Mouse (Mus musculus) liver, adult 2 months (tissue): ENCODE measurements around the gene Adamts12. TPM values are rescaled to one million over a fixed set of nuclear protein-coding genes. Genes with fewer than 3 reads are reported as not detected.

Experiments used
- DNase-seq: peaks from one replicate; pipeline ENCODE4 v3.0.0-alpha.2; 2011; ENCODE audit warnings: low read depth, low spot score; ENCODE audit errors: extremely low read depth
- H3K27ac ChIP-seq: fragments of 200-500 bp; replicated peaks from 2 replicates; pipeline ENCODE4 v1.5.1; 2012; ENCODE audit warnings: low read depth, mild to moderate bottlenecking, control low read depth, inconsistent platforms, low read length; ENCODE audit not compliant: insufficient read depth
- H3K27me3 ChIP-seq: fragments of 200-500 bp; 2 replicates; pipeline ENCODE4 v1.6.1; 2012; ENCODE audit warnings: mild to moderate bottlenecking, moderate library complexity, low read length, inconsistent platforms; ENCODE audit not compliant: control insufficient read depth, insufficient read depth
- H3K36me3 ChIP-seq: fragments of 200-500 bp; 2 replicates; pipeline ENCODE4 v1.6.1; 2012; ENCODE audit warnings: low read length, inconsistent platforms; ENCODE audit not compliant: control insufficient read depth, insufficient read depth
- H3K4me1 ChIP-seq: fragments of 200-500 bp; 2 replicates; pipeline ENCODE4 v1.6.1; 2011; ENCODE audit warnings: low read length; ENCODE audit not compliant: control insufficient read depth, insufficient read depth
- H3K4me3 ChIP-seq: fragments of 200-500 bp; 2 replicates; pipeline ENCODE4 v1.5.1; 2011; ENCODE audit warnings: low read depth, mild to moderate bottlenecking, control low read depth, low read length, moderate library complexity; ENCODE audit not compliant: insufficient read depth
- H3K79me2 ChIP-seq: fragments of 200-500 bp; 2 replicates; pipeline ENCODE4 v1.6.1; 2012; ENCODE audit warnings: inconsistent platforms, mild to moderate bottlenecking, low read length, moderate library complexity; ENCODE audit not compliant: control insufficient read depth, insufficient read depth
- H3K9ac ChIP-seq: fragments of 200-500 bp; 2 replicates; pipeline ENCODE4 v1.6.1; 2012; ENCODE audit warnings: low read depth, mild to moderate bottlenecking, control low read depth, inconsistent platforms, low read length
- CTCF ChIP-seq: fragments of 200-500 bp; IDR thresholded peaks from 2 replicates; pipeline ENCODE4 v1.5.1; 2011; ENCODE audit warnings: low read depth, low read length, control low read depth
- POLR2A ChIP-seq: fragments of 200-500 bp; IDR thresholded peaks from 2 replicates; pipeline ENCODE4 v1.6.1; 2011; ENCODE audit warnings: low read length, control low read depth; ENCODE audit not compliant: insufficient read depth; ENCODE audit errors: extremely low read depth
- WGBS: fragments of 180-500 bp; shearing (Covaris S2); methylation state at CpG from one replicate; pipeline ENCODE4 v1.1.7; 2018; 5-methylcytosine and 5-hydroxymethylcytosine counted together
- polyA plus RNA-seq: library from polyadenylated mRNA; depleted of rRNA; stranded (reverse); fragments of >200 nt; gene quantifications from 2 replicates; pipeline ENCODE4 v1.2.3, GENCODE M21; 2012
- total RNA-seq: library from RNA; depleted of rRNA; stranded (reverse); fragments of >200 nt; gene quantifications from 2 replicates; pipeline ENCODE4 v1.2.3, GENCODE M21; 2014

Adamts12 gene
- total and polyA plus RNA-seq, 2 experiments = 0.07 to 0.37 TPM

DNA sequence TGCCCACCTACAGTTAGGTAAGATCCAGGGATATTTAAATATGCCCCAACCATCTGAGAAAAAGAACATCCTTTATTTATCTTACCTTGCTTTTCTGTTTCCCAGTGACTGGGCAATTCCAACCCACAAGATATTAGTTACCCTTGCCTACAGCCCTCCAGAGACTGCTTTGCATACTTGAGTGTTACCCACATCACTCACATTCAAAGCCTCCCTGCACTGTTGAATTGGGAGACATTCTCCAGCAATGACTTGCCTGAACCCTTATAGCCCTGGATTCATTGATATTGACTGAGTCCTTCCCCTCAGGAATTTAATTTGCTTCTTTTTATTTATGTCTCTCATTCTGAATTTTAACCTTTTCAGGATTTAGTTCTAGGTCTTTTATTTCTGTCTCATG is 53.8 kb downstream of the Adamts12 start:
- TF ChIP-seq POLR2A (no peak), CTCF (no peak)
- no peak overlapping the region for H3K27ac ChIP-seq

DNA sequence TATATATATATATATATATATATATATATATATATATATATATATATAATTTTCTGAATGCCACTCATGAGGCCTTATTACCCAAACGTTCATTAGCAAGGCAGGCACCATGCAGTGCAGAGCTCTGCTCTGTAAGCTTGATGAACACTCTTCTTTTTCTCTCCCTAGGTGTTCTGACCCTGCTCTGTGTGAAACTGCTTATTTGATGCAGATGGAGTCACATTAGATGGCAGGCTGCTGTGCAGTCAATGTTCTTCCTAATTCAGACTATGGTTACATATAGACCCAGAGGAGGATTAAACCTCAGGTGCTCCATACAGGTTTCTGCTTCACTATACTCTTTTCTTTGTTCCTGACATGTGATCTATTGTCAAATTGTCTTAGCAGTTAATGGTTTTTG is 57.1 kb downstream of the Adamts12 start:
- no peak for DNase-seq
- Histone ChIP-seq H3K79me2 (no peaks in the 10 kb centered on the region), H3K27me3 (no peaks in the 10 kb centered on the region), H3K4me1 (no peaks in the 10 kb centered on the region), H3K9ac (no peak overlapping the region), H3K27ac (no peak overlapping the region), H3K4me3 (no peak overlapping the region), H3K36me3 (no peaks in the 10 kb centered on the region)
- 58% methylated on average over 1 of the region's 1 CpGs for WGBS
- TF ChIP-seq CTCF (no peak), POLR2A (no peak)

More for the DNA sequence above, 53.8 kb downstream of the Adamts12 start:
- Histone ChIP-seq H3K36me3 (no peaks in the 10 kb centered on the region), H3K4me3 (no peak overlapping the region), H3K27me3 (no peaks in the 10 kb centered on the region), H3K4me1 (no peaks in the 10 kb centered on the region), H3K79me2 (no peaks in the 10 kb centered on the region), H3K9ac (no peak overlapping the region)
- no peak for DNase-seq

DNA sequence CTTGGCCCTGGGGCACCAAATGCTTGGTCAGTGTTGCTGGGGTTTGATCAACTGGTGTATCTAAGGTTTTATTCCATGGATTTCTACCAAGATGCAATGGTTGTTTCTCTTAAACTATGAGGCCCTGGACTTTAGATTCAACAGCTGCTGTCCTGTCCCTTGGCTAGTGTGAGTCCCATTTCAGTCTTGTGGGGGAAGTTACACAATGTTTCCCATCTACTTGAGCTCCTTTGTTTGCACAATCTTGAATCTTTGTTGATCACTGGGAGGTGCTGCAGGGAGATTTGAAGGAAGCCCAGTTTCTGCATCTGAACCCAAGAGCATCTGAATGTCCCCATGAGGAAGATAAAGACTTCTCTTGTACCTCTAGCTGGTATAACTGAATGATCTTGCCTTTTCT is 60.8 kb downstream of the Adamts12 start:
- no peaks in the 10 kb centered on the region for H3K36me3 ChIP-seq
- no peaks in the 10 kb centered on the region for H3K27me3 ChIP-seq
- no peak overlapping the region for H3K9ac ChIP-seq
- H3K4me1 ChIP-seq = no peaks in the 10 kb centered on the region
- no peak for DNase-seq
- no peaks in the 10 kb centered on the region for H3K79me2 ChIP-seq
- no peak overlapping the region for H3K27ac ChIP-seq
- no peak for TF ChIP-seq CTCF
- no peak for TF ChIP-seq POLR2A
- H3K4me3 ChIP-seq = no peak overlapping the region

DNA sequence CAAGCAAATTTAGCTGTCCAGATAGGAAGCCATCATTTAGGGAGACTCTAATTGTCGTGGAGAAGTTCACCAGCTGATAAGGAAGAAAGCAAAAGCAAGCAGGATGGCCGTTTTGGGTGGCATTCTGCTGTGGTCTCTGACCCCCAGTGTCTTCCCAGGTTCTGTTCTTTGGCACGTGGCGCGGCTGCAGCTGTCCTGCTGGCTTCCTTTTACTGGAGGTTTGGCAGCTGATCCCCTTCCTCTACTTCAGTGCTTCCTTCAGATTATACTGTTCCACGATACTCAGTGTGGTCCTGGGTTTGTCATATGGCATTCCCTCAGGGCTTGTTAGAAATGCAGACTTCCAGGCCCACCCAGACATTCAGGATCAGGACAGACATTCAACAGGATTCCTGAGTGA is 63.9 kb downstream of the Adamts12 start:
- no peak for DNase-seq

DNA sequence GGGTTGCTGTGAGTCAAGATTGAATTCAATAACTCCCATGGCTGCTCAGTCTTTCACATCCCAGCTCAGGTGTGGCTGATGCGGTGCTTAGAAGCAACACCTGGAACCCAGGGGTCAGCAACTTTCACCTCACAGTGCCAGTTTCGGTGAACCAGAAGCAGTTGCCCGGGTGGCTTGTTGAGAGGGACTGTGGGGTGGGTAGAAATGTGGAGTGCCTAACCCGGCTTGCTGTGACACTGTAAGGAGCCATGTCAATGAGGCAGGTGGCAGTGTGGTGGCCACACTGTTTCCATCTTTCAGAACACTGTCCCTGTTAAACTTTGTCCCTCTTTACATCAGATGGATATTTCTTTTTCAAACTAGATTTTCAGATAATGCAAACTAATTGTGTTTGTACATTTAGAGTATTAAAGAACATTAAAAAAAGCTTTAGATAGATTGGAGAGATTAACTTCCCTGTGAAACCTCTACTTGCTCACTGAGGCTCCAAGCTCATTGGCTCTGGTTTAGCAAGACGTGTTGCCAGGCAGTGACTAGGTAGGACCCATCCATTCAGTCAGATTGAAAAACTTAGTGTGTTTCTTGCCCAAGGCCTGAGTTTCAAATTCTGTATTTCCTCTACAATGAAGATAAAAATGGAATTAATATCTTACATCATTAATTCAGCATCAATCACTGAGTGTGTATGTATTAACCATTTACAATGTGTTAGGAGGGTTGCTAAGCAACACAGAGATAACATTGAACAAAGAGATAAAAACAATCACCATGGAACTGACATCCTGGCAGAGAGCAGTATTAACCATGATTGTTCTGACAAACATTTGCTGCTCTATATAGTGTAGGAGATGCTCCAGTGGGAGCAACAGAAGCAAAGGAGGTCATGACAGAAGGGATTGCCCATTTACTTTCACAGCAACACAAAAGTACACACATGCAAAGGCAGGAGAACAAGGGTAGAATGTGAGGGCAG is 68.3 kb downstream of the Adamts12 start:
- H3K9ac ChIP-seq = no peak overlapping the region
- WGBS = 88% methylated on average over 5 of the region's 5 CpGs
- H3K36me3 ChIP-seq = no peaks in the 10 kb centered on the region
- no peak for TF ChIP-seq POLR2A
- TF ChIP-seq CTCF = no peak
- no peaks in the 10 kb centered on the region; the same call in 1 of the 2 replicates for H3K27me3 ChIP-seq
- H3K27ac ChIP-seq = no peak overlapping the region
- no peak overlapping the region for H3K4me3 ChIP-seq
- H3K79me2 ChIP-seq = no peaks in the 10 kb centered on the region
- no peak for DNase-seq
- no peaks in the 10 kb centered on the region for H3K4me1 ChIP-seq

More for the DNA sequence above, 63.9 kb downstream of the Adamts12 start:
- TF ChIP-seq POLR2A (no peak), CTCF (no peak)
- no peak overlapping the region for H3K9ac ChIP-seq
- no peak overlapping the region for H3K27ac ChIP-seq
- H3K36me3 ChIP-seq = no peaks in the 10 kb centered on the region
- H3K79me2 ChIP-seq = no peaks in the 10 kb centered on the region
- WGBS = 69% methylated on average over 6 of the region's 6 CpGs
- H3K4me1 ChIP-seq = no peaks in the 10 kb centered on the region
- H3K4me3 ChIP-seq = no peak overlapping the region
- no peaks in the 10 kb centered on the region for H3K27me3 ChIP-seq

DNA sequence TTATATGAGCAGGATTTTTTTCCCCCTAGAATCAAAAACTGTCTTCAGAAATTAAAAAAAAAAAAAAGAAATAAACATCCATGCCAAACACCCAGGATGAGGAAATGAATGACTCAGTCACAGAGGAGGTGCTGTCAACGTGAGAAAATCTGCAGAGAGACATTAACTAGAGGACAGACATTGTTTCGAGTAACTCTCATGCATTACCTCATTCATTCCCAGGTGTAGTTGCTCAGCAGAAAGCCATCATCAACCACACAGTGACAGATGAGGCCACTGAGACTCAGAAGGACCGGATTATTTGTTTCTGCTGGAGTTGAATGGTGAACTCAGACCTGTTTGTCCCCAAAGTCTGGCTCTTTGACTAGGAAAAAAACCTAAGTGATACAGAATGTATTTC is 81.0 kb downstream of the Adamts12 start:
- Histone ChIP-seq H3K36me3 (no peaks in the 10 kb centered on the region), H3K9ac (no peak overlapping the region), H3K27me3 (peaks cover 5% of the 10 kb centered on the region; the same call in 1 of the 2 replicates), H3K4me3 (no peak overlapping the region), H3K79me2 (no peaks in the 10 kb centered on the region), H3K4me1 (no peaks in the 10 kb centered on the region), H3K27ac (no peak overlapping the region)
- DNase-seq = no peak
- WGBS = 83% methylated on average over 3 of the region's 3 CpGs
- no peak for TF ChIP-seq CTCF
- TF ChIP-seq POLR2A = no peak
